Mouse (Mus musculus): Measurements from ENCODE around the gene Neurod1. TPM values are rescaled to one million over a fixed set of nuclear protein-coding genes. Genes with fewer than 3 reads are reported as not detected.

Gene Neurod1
- polyA plus RNA-seq, 1 experiment from 2014 or later, result not detected

DNA sequence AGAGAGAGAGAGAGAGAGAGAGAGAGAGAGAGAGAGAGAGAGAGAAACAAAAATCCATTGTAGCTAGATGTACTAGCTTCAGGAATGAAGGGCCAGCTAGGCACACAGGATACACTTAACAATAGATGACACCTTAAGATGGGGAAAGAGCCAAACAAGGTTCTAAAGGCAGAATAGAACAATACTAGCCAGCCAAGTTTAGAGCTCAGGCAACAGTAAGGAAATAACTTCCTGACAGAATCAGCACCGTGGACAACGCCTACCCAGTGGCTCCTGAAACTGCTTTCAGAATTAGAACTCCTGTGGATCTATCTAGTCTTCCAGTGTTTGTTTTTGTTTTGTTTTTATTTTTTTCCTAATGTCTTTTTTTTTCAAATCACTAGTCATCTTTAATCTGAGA lies 4.0 kb upstream of the Neurod1 start:
- H3K9ac ChIP-seq (replicated peaks), result no peak overlapping the region
- peaks cover 5% of the 10 kb centered on the region; the same call in 1 of the 2 replicates for H3K4me1 ChIP-seq (ENCODE audit: insufficient read depth)
- no peak overlapping the region for H3K4me2 ChIP-seq (ENCODE audit: low read depth, low read length)
- ATAC-seq, result no peak
- H3K27ac ChIP-seq (ENCODE audit: low read depth), result no peak overlapping the region
- H3K4me3 ChIP-seq (ENCODE audit: low read depth, low read length), result no peak overlapping the region
- no peaks in the 10 kb centered on the region for H3K36me3 ChIP-seq (replicated peaks; ENCODE audit: insufficient read depth, low read length)
- H3K27me3 ChIP-seq (ENCODE audit: insufficient read depth, low read length), result peaks cover 51% of the 10 kb centered on the region
- H3K9me3 ChIP-seq (ENCODE audit: low read length), result no peaks in the 10 kb centered on the region
- no peak for TF ChIP-seq EP300 (IDR thresholded peaks at IDR 0.05; ENCODE audit: low read depth)
- TF ChIP-seq CTCF (IDR thresholded peaks at IDR 0.05; ENCODE audit: low read depth), result no peak
- 6% methylated on average over 2 of the region's 2 CpGs for WGBS (ENCODE audit: insufficient replicate concordance)
- no peak for DNase-seq

DNA sequence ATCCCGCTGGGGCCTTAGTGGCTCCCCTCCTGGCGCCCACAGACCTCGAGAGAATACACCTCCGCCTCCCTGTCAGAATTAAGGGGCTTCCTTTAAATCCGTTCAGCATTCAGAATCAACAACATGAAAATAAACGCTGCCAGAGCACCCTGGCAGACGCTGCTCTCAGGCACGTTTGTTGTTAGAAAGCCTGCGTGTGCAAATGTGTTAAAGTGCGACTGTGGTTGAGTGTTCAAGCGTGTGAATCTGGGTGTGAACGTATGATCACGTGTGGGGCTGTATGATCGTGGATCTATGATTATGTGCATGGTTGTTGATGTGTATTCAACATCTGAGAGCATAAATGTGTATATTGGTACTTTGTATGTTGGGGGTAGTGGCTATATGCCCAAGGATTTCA lies 3.6 kb upstream of the Neurod1 start:
- H3K36me3 ChIP-seq (replicated peaks; ENCODE audit: insufficient read depth, low read length), result no peaks in the 10 kb centered on the region
- 9% methylated on average over 14 of the region's 14 CpGs for WGBS (ENCODE audit: insufficient replicate concordance)
- no peaks in the 10 kb centered on the region for H3K9me3 ChIP-seq (ENCODE audit: low read length)
- TF ChIP-seq CTCF (IDR thresholded peaks at IDR 0.05; ENCODE audit: low read depth), result no peak
- H3K9ac ChIP-seq (replicated peaks), result no peak overlapping the region
- H3K4me2 ChIP-seq (ENCODE audit: low read depth, low read length), result no peak overlapping the region
- ATAC-seq (no peak), DNase-seq (no peak)
- H3K4me3 ChIP-seq (ENCODE audit: low read depth, low read length), result no peak overlapping the region
- H3K27ac ChIP-seq (ENCODE audit: low read depth), result no peak overlapping the region
- peaks cover 5% of the 10 kb centered on the region; the same call in 1 of the 2 replicates for H3K4me1 ChIP-seq (ENCODE audit: insufficient read depth)
- peaks cover 55% of the 10 kb centered on the region for H3K27me3 ChIP-seq (ENCODE audit: insufficient read depth, low read length)

- 4% methylated on average over 44 of the region's 44 CpGs for WGBS (ENCODE audit: insufficient replicate concordance)
- Histone ChIP-seq H3K9ac (replicated peaks) (no peak overlapping the region), H3K27me3 (ENCODE audit: insufficient read depth, low read length) (peaks cover 63% of the 10 kb centered on the region), H3K36me3 (replicated peaks; ENCODE audit: insufficient read depth, low read length) (no peaks in the 10 kb centered on the region), H3K4me1 (ENCODE audit: insufficient read depth) (peaks cover 5% of the 10 kb centered on the region; the same call in 1 of the 2 replicates), H3K9me3 (ENCODE audit: low read length) (no peaks in the 10 kb centered on the region), H3K4me3 (ENCODE audit: low read depth, low read length) (no peak overlapping the region), H3K4me2 (ENCODE audit: low read depth, low read length) (no peak overlapping the region), H3K27ac (ENCODE audit: low read depth) (no peak overlapping the region)
- DNase-seq (no peak), ATAC-seq (no peak)
- TF ChIP-seq EP300 (IDR thresholded peaks at IDR 0.05; ENCODE audit: low read depth) (no peak), CTCF (IDR thresholded peaks at IDR 0.05; ENCODE audit: low read depth) (no peak)
These were observed 2.8 kb upstream of the Neurod1 start for GRCm38 (mm10) chr2:79459061-79460045.

DNA sequence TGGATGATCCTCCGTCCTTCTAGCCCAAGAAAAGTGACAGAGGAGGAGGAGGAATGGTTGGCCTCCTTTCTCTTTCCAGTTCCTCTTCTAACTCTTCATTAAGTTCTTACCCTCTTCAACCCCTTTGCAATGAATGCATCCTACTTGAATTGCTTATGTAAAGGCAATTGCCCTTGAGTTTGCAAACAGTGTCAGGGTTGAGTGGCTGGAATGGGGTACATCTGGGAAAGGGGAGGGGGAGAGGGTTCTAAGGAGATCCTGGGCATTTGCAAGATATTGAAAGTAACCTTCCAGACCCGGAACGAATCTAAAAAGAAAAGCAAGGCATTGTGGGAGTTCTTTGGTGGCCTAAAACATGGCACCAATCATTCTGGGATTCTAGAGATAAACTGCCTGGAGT lies 1.4 kb upstream of the Neurod1 start:
- Histone ChIP-seq H3K9me3 (ENCODE audit: low read length) (no peaks in the 10 kb centered on the region), H3K27me3 (ENCODE audit: insufficient read depth, low read length) (peaks cover 70% of the 10 kb centered on the region), H3K36me3 (replicated peaks; ENCODE audit: insufficient read depth, low read length) (no peaks in the 10 kb centered on the region), H3K4me3 (ENCODE audit: low read depth, low read length) (no peak overlapping the region), H3K9ac (replicated peaks) (no peak overlapping the region), H3K4me1 (ENCODE audit: insufficient read depth) (peaks cover 5% of the 10 kb centered on the region; the same call in 1 of the 2 replicates), H3K27ac (ENCODE audit: low read depth) (no peak overlapping the region), H3K4me2 (ENCODE audit: low read depth, low read length) (no peak overlapping the region)
- WGBS (ENCODE audit: insufficient replicate concordance), result 14% methylated on average over 3 of the region's 3 CpGs
- ATAC-seq, result no peak
- TF ChIP-seq CTCF (IDR thresholded peaks at IDR 0.05; ENCODE audit: low read depth) (no peak), EP300 (IDR thresholded peaks at IDR 0.05; ENCODE audit: low read depth) (no peak)
- no peak for DNase-seq

- ATAC-seq, result no peak
- no peak for TF ChIP-seq CTCF (IDR thresholded peaks at IDR 0.05; ENCODE audit: low read depth)
- TF ChIP-seq EP300 (IDR thresholded peaks at IDR 0.05; ENCODE audit: low read depth), result no peak
- Histone ChIP-seq H3K4me3 (ENCODE audit: low read depth, low read length) (no peak overlapping the region), H3K36me3 (replicated peaks; ENCODE audit: insufficient read depth, low read length) (no peaks in the 10 kb centered on the region), H3K27ac (ENCODE audit: low read depth) (no peak overlapping the region), H3K4me1 (ENCODE audit: insufficient read depth) (peaks cover 5% of the 10 kb centered on the region; the same call in 1 of the 2 replicates), H3K4me2 (ENCODE audit: low read depth, low read length) (no peak overlapping the region), H3K9me3 (ENCODE audit: low read length) (no peaks in the 10 kb centered on the region), H3K9ac (replicated peaks) (no peak overlapping the region), H3K27me3 (ENCODE audit: insufficient read depth, low read length) (peaks cover 70% of the 10 kb centered on the region)
- WGBS (ENCODE audit: insufficient replicate concordance), result 42% methylated on average over 3 of the region's 3 CpGs
- DNase-seq, result no peak
These were observed 883 bp upstream of the Neurod1 start for GRCm38 (mm10) chr2:79457434-79457833.

DNA sequence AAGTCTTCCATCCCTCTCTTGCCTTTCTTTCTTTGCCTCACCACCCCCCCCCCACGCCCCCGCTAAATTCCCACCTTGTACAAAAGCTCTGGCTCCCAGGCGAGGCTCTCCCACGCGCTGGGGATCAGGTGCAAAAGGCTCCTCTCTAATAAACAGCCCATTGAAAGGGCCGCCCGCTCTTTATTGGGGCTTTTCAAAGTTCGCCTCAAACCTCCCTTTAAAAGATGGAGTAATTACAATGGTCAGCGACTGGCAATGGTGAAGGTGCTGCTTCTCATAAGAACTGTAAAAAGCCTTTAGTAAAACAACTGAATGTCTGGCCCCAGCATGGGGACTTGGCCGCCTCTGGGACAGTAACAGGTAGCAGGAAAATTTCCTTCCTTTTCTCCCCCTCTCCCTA lies 905 bp downstream of the Neurod1 start:
- Histone ChIP-seq H3K27me3 (ENCODE audit: insufficient read depth, low read length) (peaks cover 70% of the 10 kb centered on the region), H3K4me3 (ENCODE audit: low read depth, low read length) (no peak overlapping the region), H3K9ac (replicated peaks) (no peak overlapping the region), H3K9me3 (ENCODE audit: low read length) (no peaks in the 10 kb centered on the region), H3K4me2 (ENCODE audit: low read depth, low read length) (no peak overlapping the region), H3K4me1 (ENCODE audit: insufficient read depth) (peaks cover 5% of the 10 kb centered on the region; the same call in 1 of the 2 replicates), H3K27ac (ENCODE audit: low read depth) (no peak overlapping the region), H3K36me3 (replicated peaks; ENCODE audit: insufficient read depth, low read length) (no peaks in the 10 kb centered on the region)
- WGBS (ENCODE audit: insufficient replicate concordance), result 4% methylated on average over 10 of the region's 10 CpGs
- no peak for ATAC-seq
- no peak for DNase-seq
- TF ChIP-seq EP300 (IDR thresholded peaks at IDR 0.05; ENCODE audit: low read depth) (no peak), CTCF (IDR thresholded peaks at IDR 0.05; ENCODE audit: low read depth) (no peak)
